Mouse (Mus musculus): Measurements from ENCODE around the gene Olfr1009. TPM values are rescaled to one million over a fixed set of nuclear protein-coding genes. Genes with fewer than 3 reads are reported as not detected.

Gene Olfr1009
- polyA plus RNA-seq, 1 experiment from 2014 or later: not detected

DNA sequence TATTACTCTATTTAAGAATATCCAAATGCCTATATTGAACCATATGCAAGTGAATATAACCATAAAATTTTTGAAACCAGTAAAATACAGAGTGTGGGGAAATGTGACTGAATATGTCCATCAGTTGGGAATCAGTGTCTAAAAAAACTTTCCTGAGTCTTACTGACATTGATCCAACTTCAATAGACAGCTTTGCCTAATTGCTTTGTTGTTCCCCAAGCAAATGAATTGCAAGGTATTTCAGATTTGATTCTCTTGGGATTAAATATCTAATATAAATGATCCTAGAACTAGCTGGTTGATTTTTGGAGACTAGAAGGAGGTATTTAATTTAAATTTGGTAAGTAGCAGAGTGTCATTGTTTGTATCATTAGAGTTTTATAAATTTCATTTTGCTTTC is 57.2 kb downstream of the Olfr1009 start, which contains the start of gene Olfr1014:
TSS of gene Olfr1014 (plus strand) at position 301 of the 400 bp plus-strand sequence.
- H3K9me3 ChIP-seq (ENCODE audit: control insufficient read depth, low read length): no peaks in the 10 kb centered on the region
- H3K27me3 ChIP-seq (ENCODE audit: control insufficient read depth, insufficient read depth, low read length): no peaks in the 10 kb centered on the region
- no peak within 1 kb of the TSS for H3K4me2 ChIP-seq (ENCODE audit: low read length)
- H3K4me1 ChIP-seq (ENCODE audit: control insufficient read depth, insufficient read depth, low read length): no peaks in the 10 kb centered on the region
- no peak for ATAC-seq (ENCODE audit: low FRiP score, low TSS enrichment)
- no peak within 1 kb of the TSS for H3K4me3 ChIP-seq (replicated peaks; ENCODE audit: low read depth, low read length)
- H3K27ac ChIP-seq (replicated peaks; ENCODE audit: low read depth, low read length): no peak within 1 kb of the TSS
- no peaks in the 10 kb centered on the region for H3K36me3 ChIP-seq (ENCODE audit: control insufficient read depth, insufficient read depth, low read length)
- no peak for DNase-seq
- no peak within 1 kb of the TSS for H3K9ac ChIP-seq (replicated peaks; ENCODE audit: low read length)

Other genes with a start within 250 kb of the Olfr1009 start
- gene 4833423E24Rik, start 196.4 kb upstream of the Olfr1009 start, polyA plus RNA-seq (2014; fragmentation: Nextera tagmentation; extraction: Ambion mirVana): 0.12 TPM in 2 replicates
- gene Olfr996, start 136.2 kb upstream of the Olfr1009 start, polyA plus RNA-seq (2014; fragmentation: Nextera tagmentation; extraction: Ambion mirVana): not detected in 2 replicates
- not detected in 2 replicates for gene Olfr998, start 126.5 kb upstream of the Olfr1009 start, polyA plus RNA-seq (2014; fragmentation: Nextera tagmentation; extraction: Ambion mirVana)
- gene Olfr1000, start 103.5 kb upstream of the Olfr1009 start, polyA plus RNA-seq (2014; fragmentation: Nextera tagmentation; extraction: Ambion mirVana): not detected in 2 replicates
- gene Olfr1002, start 64.7 kb upstream of the Olfr1009 start, polyA plus RNA-seq (2014; fragmentation: Nextera tagmentation; extraction: Ambion mirVana): not detected in 2 replicates
- gene Olfr154, start 51.0 kb upstream of the Olfr1009 start, polyA plus RNA-seq (2014; fragmentation: Nextera tagmentation; extraction: Ambion mirVana): not detected in 2 replicates
- not detected in 2 replicates for gene Olfr1006, start 36.7 kb upstream of the Olfr1009 start, polyA plus RNA-seq (2014; fragmentation: Nextera tagmentation; extraction: Ambion mirVana)
- gene Olfr1008, start 26.0 kb upstream of the Olfr1009 start, polyA plus RNA-seq (2014; fragmentation: Nextera tagmentation; extraction: Ambion mirVana): not detected in 2 replicates
- gene Olfr1012, start 47.3 kb downstream of the Olfr1009 start, polyA plus RNA-seq (2014; fragmentation: Nextera tagmentation; extraction: Ambion mirVana): not detected in 2 replicates
- not detected in 2 replicates for gene Olfr1013, start 51.7 kb downstream of the Olfr1009 start, polyA plus RNA-seq (2014; fragmentation: Nextera tagmentation; extraction: Ambion mirVana)
- gene Olfr1014, start 57.3 kb downstream of the Olfr1009 start, polyA plus RNA-seq (2014; fragmentation: Nextera tagmentation; extraction: Ambion mirVana): not detected in 2 replicates
- not detected in 2 replicates for gene Olfr1015, start 66.6 kb downstream of the Olfr1009 start, polyA plus RNA-seq (2014; fragmentation: Nextera tagmentation; extraction: Ambion mirVana)
- gene Olfr1016, start 87.1 kb downstream of the Olfr1009 start, polyA plus RNA-seq (2014; fragmentation: Nextera tagmentation; extraction: Ambion mirVana): not detected in 2 replicates
- gene Olfr1018, start 103.1 kb downstream of the Olfr1009 start, polyA plus RNA-seq (2014; fragmentation: Nextera tagmentation; extraction: Ambion mirVana): not detected in 2 replicates
- not detected in 2 replicates for gene Olfr1019, start 130.1 kb downstream of the Olfr1009 start, polyA plus RNA-seq (2014; fragmentation: Nextera tagmentation; extraction: Ambion mirVana)
- gene Olfr1020, start 131.6 kb downstream of the Olfr1009 start, polyA plus RNA-seq (2014; fragmentation: Nextera tagmentation; extraction: Ambion mirVana): not detected in 2 replicates
- not detected in 2 replicates for gene Olfr1022, start 153.2 kb downstream of the Olfr1009 start, polyA plus RNA-seq (2014; fragmentation: Nextera tagmentation; extraction: Ambion mirVana)
- not detected in 2 replicates for gene Olfr1023, start 170.2 kb downstream of the Olfr1009 start, polyA plus RNA-seq (2014; fragmentation: Nextera tagmentation; extraction: Ambion mirVana)
- not detected in 2 replicates for gene Olfr1024, start 189.6 kb downstream of the Olfr1009 start, polyA plus RNA-seq (2014; fragmentation: Nextera tagmentation; extraction: Ambion mirVana)
- gene Olfr1025-ps1, start 199.8 kb downstream of the Olfr1009 start, polyA plus RNA-seq (2014; fragmentation: Nextera tagmentation; extraction: Ambion mirVana): not detected in 2 replicates
- not detected in 2 replicates for gene Olfr1026, start 206.1 kb downstream of the Olfr1009 start, polyA plus RNA-seq (2014; fragmentation: Nextera tagmentation; extraction: Ambion mirVana)
- gene Olfr1028, start 235.0 kb downstream of the Olfr1009 start, polyA plus RNA-seq (2014; fragmentation: Nextera tagmentation; extraction: Ambion mirVana): not detected in 2 replicates